Mouse (Mus musculus) hindbrain, embryonic 11.5 days (tissue): ENCODE measurements around the gene Uspl1. TPM values are rescaled to one million over a fixed set of nuclear protein-coding genes. Genes with fewer than 3 reads are reported as not detected.
A peak's percentile ranks its signal among the peaks of the same experiment; 100 is the strongest.

Source experiments
- ATAC-seq: fragments of 200-750 bp; cut with Nextera tagmentation; 2 replicates; pipeline ENCODE4 v1.8.0; 2017; ENCODE audit warnings: mild to moderate bottlenecking, moderate TSS enrichment, moderate library complexity; ENCODE audit not compliant: low FRiP score
- DNase-seq: peaks from one replicate; pipeline ENCODE4 v3.0.0-alpha.2; 2015; ENCODE audit warnings: low spot score
- H3K27ac ChIP-seq: fragments of 300-500 bp; sonication (generic); 2 replicates; pipeline ENCODE4 v1.5.1; 2014; ENCODE audit warnings: mild to moderate bottlenecking, low read depth, low read length
- H3K27me3 ChIP-seq: fragments of 300-500 bp; sonication (generic); 2 replicates; pipeline ENCODE4 v1.6.1; 2014; ENCODE audit warnings: mild to moderate bottlenecking, low read length, moderate library complexity, mixed read lengths; ENCODE audit not compliant: control insufficient read depth, insufficient read depth
- H3K36me3 ChIP-seq: fragments of 300-500 bp; sonication (generic); 2 replicates; pipeline ENCODE4 v1.6.1; 2014; ENCODE audit warnings: mild to moderate bottlenecking, low read length, moderate library complexity, mixed read lengths; ENCODE audit not compliant: control insufficient read depth, insufficient read depth
- H3K4me1 ChIP-seq: fragments of 300-500 bp; sonication (generic); replicated peaks from 2 replicates; pipeline ENCODE4 v1.6.1; 2014; ENCODE audit warnings: low read length, mixed read lengths; ENCODE audit not compliant: control insufficient read depth, insufficient read depth
- H3K4me2 ChIP-seq: fragments of 300-500 bp; sonication (generic); replicated peaks from 2 replicates; pipeline ENCODE4 v1.6.1; 2014; ENCODE audit warnings: mild to moderate bottlenecking, low read depth, low read length
- H3K4me3 ChIP-seq: fragments of 300-500 bp; sonication (generic); 2 replicates; pipeline ENCODE4 v1.5.1; 2014; ENCODE audit warnings: low read depth, low read length
- H3K9ac ChIP-seq: fragments of 300-500 bp; sonication (generic); 2 replicates; pipeline ENCODE4 v1.6.1; 2014; ENCODE audit warnings: low read depth, low read length
- H3K9me3 ChIP-seq: fragments of 300-500 bp; sonication (generic); 2 replicates; pipeline ENCODE4 v1.6.1; 2016; ENCODE audit warnings: low read length; ENCODE audit not compliant: control insufficient read depth
- WGBS: fragments of 180-500 bp; shearing (Covaris S2); extraction: QIAGEN DNeasy Blood & Tissue Kit; methylation state at CpG from one replicate; pipeline ENCODE4 v1.1.7; 2014; 5-methylcytosine and 5-hydroxymethylcytosine counted together
- polyA plus RNA-seq: library from polyadenylated mRNA; unstranded; fragments of >200 nt; fragmentation: Nextera tagmentation; extraction: Ambion mirVana; gene quantifications from 2 replicates; pipeline ENCODE4 v1.2.1, GENCODE M21; 2014

Uspl1 gene
- polyA plus RNA-seq, 1 experiment from 2014 or later = 73.7 TPM

- WGBS = 28% methylated on average over 8 of the region's 8 CpGs
- H3K27ac ChIP-seq = 0 out of 2 replicates have a peak overlapping the region, but pooled peaks have one; percentile 1
- no peak overlapping the region for H3K4me2 ChIP-seq
- no peak overlapping the region for H3K9ac ChIP-seq
- H3K9me3 ChIP-seq = no peaks in the 10 kb centered on the region
- peak; percentile 81 for DNase-seq
- no peak overlapping the region for H3K4me3 ChIP-seq
- H3K4me1 ChIP-seq = no peaks in the 10 kb centered on the region; the same call in 1 of the 2 replicates
- peaks cover 11% of the 10 kb centered on the region for H3K36me3 ChIP-seq
- peaks cover 2% of the 10 kb centered on the region; the same call in 1 of the 2 replicates for H3K27me3 ChIP-seq
- ATAC-seq = peak; percentile 92
These were observed 25.2 kb downstream of the Uspl1 start for GRCm38 (mm10) chr5:149209328-149209727.

GRCm38 (mm10) chr5:149211041-149211440 is 26.9 kb downstream of the Uspl1 start:
- no peak overlapping the region for H3K27ac ChIP-seq
- ATAC-seq (no peak), DNase-seq (no peak)
- no peak overlapping the region for H3K4me2 ChIP-seq
- H3K4me3 ChIP-seq = no peak overlapping the region
- H3K36me3 ChIP-seq = peaks cover 12% of the 10 kb centered on the region
- no peaks in the 10 kb centered on the region for H3K9me3 ChIP-seq
- H3K4me1 ChIP-seq = no peaks in the 10 kb centered on the region; the same call in 1 of the 2 replicates
- no peak overlapping the region for H3K9ac ChIP-seq
- 81% methylated on average over 4 of the region's 4 CpGs for WGBS
- H3K27me3 ChIP-seq = peaks cover 2% of the 10 kb centered on the region; the same call in 1 of the 2 replicates

GRCm38 (mm10) chr5:149212806-149213205 is 28.7 kb downstream of the Uspl1 start:
- Histone ChIP-seq H3K9ac (no peak overlapping the region), H3K27me3 (peaks cover 2% of the 10 kb centered on the region; the same call in 1 of the 2 replicates), H3K4me3 (no peak overlapping the region), H3K27ac (no peak overlapping the region), H3K9me3 (no peaks in the 10 kb centered on the region), H3K4me1 (no peaks in the 10 kb centered on the region; the same call in 1 of the 2 replicates), H3K36me3 (peaks cover 12% of the 10 kb centered on the region), H3K4me2 (no peak overlapping the region)
- ATAC-seq = no peak
- WGBS = 86% methylated on average over 4 of the region's 4 CpGs
- DNase-seq = no peak

GRCm38 (mm10) chr5:149215540-149215939 is 31.4 kb downstream of the Uspl1 start:
- H3K9me3 ChIP-seq = no peaks in the 10 kb centered on the region
- no peak overlapping the region for H3K4me3 ChIP-seq
- DNase-seq = no peak
- H3K27ac ChIP-seq = no peak overlapping the region
- ATAC-seq = no peak
- 98% methylated on average over 7 of the region's 7 CpGs for WGBS
- H3K4me2 ChIP-seq = no peak overlapping the region
- peaks cover 12% of the 10 kb centered on the region for H3K36me3 ChIP-seq
- no peaks in the 10 kb centered on the region for H3K4me1 ChIP-seq
- H3K9ac ChIP-seq = no peak overlapping the region
- H3K27me3 ChIP-seq = peaks cover 2% of the 10 kb centered on the region; the same call in 1 of the 2 replicates

GRCm38 (mm10) chr5:149217524-149218357 is 33.6 kb downstream of the Uspl1 start:
- ATAC-seq (peak; percentile 38; the same call in 1 of the 2 replicates), DNase-seq (no peak)
- no peak overlapping the region for H3K27ac ChIP-seq
- no peaks in the 10 kb centered on the region for H3K9me3 ChIP-seq
- H3K27me3 ChIP-seq = peaks cover 2% of the 10 kb centered on the region; the same call in 1 of the 2 replicates
- no peak overlapping the region for H3K9ac ChIP-seq
- H3K36me3 ChIP-seq = peaks cover 12% of the 10 kb centered on the region
- 86% methylated on average over 6 of the region's 6 CpGs for WGBS
- no peak overlapping the region for H3K4me3 ChIP-seq
- H3K4me1 ChIP-seq = no peaks in the 10 kb centered on the region
- no peak overlapping the region for H3K4me2 ChIP-seq

- no peaks in the 10 kb centered on the region for H3K4me1 ChIP-seq
- H3K27me3 ChIP-seq = no peaks in the 10 kb centered on the region
- no peak for ATAC-seq
- no peak overlapping the region for H3K9ac ChIP-seq
- no peak overlapping the region for H3K4me3 ChIP-seq
- H3K36me3 ChIP-seq = peaks cover 8% of the 10 kb centered on the region; the same call in 1 of the 2 replicates
- H3K9me3 ChIP-seq = no peaks in the 10 kb centered on the region
- WGBS = 85% methylated on average over 3 of the region's 3 CpGs
- no peak for DNase-seq
- no peak overlapping the region for H3K27ac ChIP-seq
- no peak overlapping the region for H3K4me2 ChIP-seq
These were observed 35.3 kb downstream of the Uspl1 start for GRCm38 (mm10) chr5:149219493-149219892.

- H3K27me3 ChIP-seq = no peaks in the 10 kb centered on the region
- H3K27ac ChIP-seq = no peak overlapping the region
- no peaks in the 10 kb centered on the region for H3K4me1 ChIP-seq
- WGBS = 94% methylated on average over 4 of the region's 4 CpGs
- no peak for DNase-seq
- H3K4me3 ChIP-seq = no peak overlapping the region
- ATAC-seq = no peak
- no peak overlapping the region for H3K4me2 ChIP-seq
- no peak overlapping the region for H3K9ac ChIP-seq
- no peaks in the 10 kb centered on the region for H3K36me3 ChIP-seq
- H3K9me3 ChIP-seq = no peaks in the 10 kb centered on the region
These were observed 37.2 kb downstream of the Uspl1 start for GRCm38 (mm10) chr5:149221355-149221754.

GRCm38 (mm10) chr5:149224666-149225065 is 40.5 kb downstream of the Uspl1 start:
- H3K9me3 ChIP-seq = no peaks in the 10 kb centered on the region
- 28% methylated on average over 7 of the region's 7 CpGs for whole genome bisulfite sequencing
- H3K9ac ChIP-seq = no peak overlapping the region
- H3K4me3 ChIP-seq = no peak overlapping the region
- ATAC-seq (no peak), DNase-seq (no peak)
- no peaks in the 10 kb centered on the region for H3K4me1 ChIP-seq
- H3K27me3 ChIP-seq = no peaks in the 10 kb centered on the region
- H3K27ac ChIP-seq = no peak overlapping the region
- H3K4me2 ChIP-seq = no peak overlapping the region
- no peaks in the 10 kb centered on the region for H3K36me3 ChIP-seq
